Mouse (Mus musculus) layer of hippocampus, adult 18-20 months (tissue): Measurements from ENCODE around the gene Eme1. TPM values are rescaled to one million over a fixed set of nuclear protein-coding genes. Genes with fewer than 3 reads are reported as not detected.
A peak's percentile ranks its signal among the peaks of the same experiment; 100 is the strongest.
"Not testable (repeated sequence)": the region's sequence is repeated elsewhere in the genome, so short reads cannot be mapped to it uniquely, and the experiment has no call there.

Experiments used
- DNase-seq, 2 experiments: peaks; one replicate each; pipeline ENCODE4 v3.0.0; 2022; ENCODE audit warnings: low spot score in 2 of 2
- total RNA-seq, 2 experiments: library from RNA; stranded (reverse); gene quantifications; 2 replicates each; pipeline ENCODE4 v1.2.3; 2021

Gene Eme1
- total RNA-seq, 2 experiments from 2014 or later = 0.25 TPM; not detected in 1

- not testable (repeated sequence) for DNase-seq
Observed at GRCm38 (mm10) chr11:94651241-94651640, 2.5 kb downstream of the Eme1 start.

- DNase-seq = no peak
Observed at GRCm38 (mm10) chr11:94646457-94646856, 7.3 kb downstream of the Eme1 start.

- peak; percentile 47 to 75 for DNase-seq
Observed at GRCm38 (mm10) chr11:94644461-94645219, 9.1 kb downstream of the Eme1 start.

GRCm38 (mm10) chr11:94634431-94634830 is 19.3 kb downstream of the Eme1 start:
- no peak for DNase-seq

GRCm38 (mm10) chr11:94632988-94633387 is 20.8 kb downstream of the Eme1 start:
- no peak for DNase-seq

- no peak for DNase-seq
Observed at GRCm38 (mm10) chr11:94631969-94632368, 21.8 kb downstream of the Eme1 start.

- DNase-seq = no peak
Observed at GRCm38 (mm10) chr11:94630199-94631011, 23.4 kb downstream of the Eme1 start.

GRCm38 (mm10) chr11:94629884-94630198 is 23.9 kb downstream of the Eme1 start:
- DNase-seq = no peak

GRCm38 (mm10) chr11:94629199-94629883 is 24.4 kb downstream of the Eme1 start, which contains the start of gene Lrrc59:
Gene Lrrc59 (plus strand): TSS chr11:94629767.
- DNase-seq = peak; percentile 92 to 96

- DNase-seq = no peak
Observed at GRCm38 (mm10) chr11:94622162-94622561, 31.6 kb downstream of the Eme1 start.

- DNase-seq = no peak
Observed at GRCm38 (mm10) chr11:94621458-94621852, 32.3 kb downstream of the Eme1 start.

GRCm38 (mm10) chr11:94620766-94621457 is 32.9 kb downstream of the Eme1 start:
- no peak for DNase-seq

GRCm38 (mm10) chr11:94617646-94618045 is 36.1 kb downstream of the Eme1 start:
- DNase-seq = no peak

GRCm38 (mm10) chr11:94615494-94615893 is 38.3 kb downstream of the Eme1 start:
- no peak for DNase-seq

- DNase-seq = no peak
Observed at GRCm38 (mm10) chr11:94614603-94615002, 39.2 kb downstream of the Eme1 start.

GRCm38 (mm10) chr11:94610744-94611740 is 42.7 kb downstream of the Eme1 start:
- no peak for DNase-seq

GRCm38 (mm10) chr11:94602356-94602955 is 51.3 kb downstream of the Eme1 start:
- DNase-seq = no peak

GRCm38 (mm10) chr11:94601321-94602281 is 52.2 kb downstream of the Eme1 start, which contains the start of gene Acsf2:
Gene Acsf2 (minus strand): TSS chr11:94601871.
- peak in 1 of 2 experiments; percentile 34 for DNase-seq
